Mouse (Mus musculus) gastrocnemius, postnatal 10 days (tissue): Measurements from ENCODE around the gene Vsig10. TPM values are rescaled to one million over a fixed set of nuclear protein-coding genes. Genes with fewer than 3 reads are reported as not detected.
"Not testable (repeated sequence)": the region's sequence is repeated elsewhere in the genome, so short reads cannot be mapped to it uniquely, and the experiment has no call there.

ENCODE experiments used
- DNase-seq: peaks from one replicate; pipeline ENCODE4 v3.0.0; 2021; ENCODE audit warnings: mixed read lengths
- total RNA-seq, 2 experiments: library from RNA; stranded (reverse); gene quantifications; 2 replicates each; pipeline ENCODE4 v1.2.3; 2021

Gene Vsig10
- total RNA-seq, 2 experiments from 2014 or later = 8.6 to 11.9 TPM

GRCm38 (mm10) chr5:117355648-117356303 lies 36.9 kb downstream of the Vsig10 start:
- no peak for DNase-seq

GRCm38 (mm10) chr5:117356365-117357128 lies 37.7 kb downstream of the Vsig10 start:
- peak; percentile 61 for DNase-seq

GRCm38 (mm10) chr5:117357129-117357477 lies 38.2 kb downstream of the Vsig10 start, which contains the start of gene Wsb2:
Gene Wsb2 (plus strand): TSS chr5:117357304.
- DNase-seq = peak; percentile 89

- peak; percentile 62 for DNase-seq
Observed at GRCm38 (mm10) chr5:117357478-117358247, 38.8 kb downstream of the Vsig10 start.

GRCm38 (mm10) chr5:117358248-117358630 lies 39.4 kb downstream of the Vsig10 start:
- no peak for DNase-seq

GRCm38 (mm10) chr5:117358725-117359124 lies 39.8 kb downstream of the Vsig10 start:
- peak; percentile 80 for DNase-seq

- DNase-seq = no peak
Observed at GRCm38 (mm10) chr5:117359497-117360227, 40.8 kb downstream of the Vsig10 start.

- DNase-seq = no peak
Observed at GRCm38 (mm10) chr5:117360228-117360515, 41.3 kb downstream of the Vsig10 start.

- DNase-seq = no peak
Observed at GRCm38 (mm10) chr5:117360631-117361541, 42.0 kb downstream of the Vsig10 start.

GRCm38 (mm10) chr5:117361590-117361989 lies 42.7 kb downstream of the Vsig10 start:
- DNase-seq = no peak

GRCm38 (mm10) chr5:117363066-117363782 lies 44.3 kb downstream of the Vsig10 start:
- DNase-seq = no peak

- DNase-seq = no peak
Observed at GRCm38 (mm10) chr5:117364821-117365220, 45.9 kb downstream of the Vsig10 start.

GRCm38 (mm10) chr5:117365904-117366561 lies 47.1 kb downstream of the Vsig10 start:
- no peak for DNase-seq

- no peak for DNase-seq
Observed at GRCm38 (mm10) chr5:117367206-117367605, 48.3 kb downstream of the Vsig10 start.

- DNase-seq = peak; percentile 25
Observed at GRCm38 (mm10) chr5:117370592-117370991, 51.7 kb downstream of the Vsig10 start.

- no peak for DNase-seq
Observed at GRCm38 (mm10) chr5:117373418-117373817, 54.5 kb downstream of the Vsig10 start.

- no peak for DNase-seq
Observed at GRCm38 (mm10) chr5:117374372-117375049, 55.6 kb downstream of the Vsig10 start.

- DNase-seq = no peak
Observed at GRCm38 (mm10) chr5:117376331-117376761, 57.5 kb downstream of the Vsig10 start.

- not testable (repeated sequence) for DNase-seq
Observed at GRCm38 (mm10) chr5:117377731-117378130, 58.8 kb downstream of the Vsig10 start.
